Mouse (Mus musculus) forebrain, embryonic 11.5 days (tissue): ENCODE measurements around the gene Bri3. TPM values are rescaled to one million over a fixed set of nuclear protein-coding genes. Genes with fewer than 3 reads are reported as not detected.
"Not testable (repeated sequence)": the region's sequence is repeated elsewhere in the genome, so short reads cannot be mapped to it uniquely, and the experiment has no call there.

ENCODE experiments used
- ATAC-seq: fragments of 200-750 bp; cut with Nextera tagmentation; replicated peaks from 2 replicates; pipeline ENCODE4 v1.8.0; 2017; ENCODE audit warnings: moderate TSS enrichment; ENCODE audit not compliant: low FRiP score
- DNase-seq: peaks from one replicate; pipeline ENCODE4 v3.0.0-alpha.2; 2017; ENCODE audit warnings: low spot score
- H3K27ac ChIP-seq: fragments of 300-500 bp; sonication (generic); 2 replicates; pipeline ENCODE4 v1.5.1; 2014; ENCODE audit warnings: low read depth, low read length
- H3K27me3 ChIP-seq: fragments of 300-500 bp; sonication (generic); 2 replicates; pipeline ENCODE4 v1.6.1; 2014; ENCODE audit warnings: mild to moderate bottlenecking, low read length, mixed read lengths; ENCODE audit not compliant: control insufficient read depth, insufficient read depth
- H3K36me3 ChIP-seq: fragments of 300-500 bp; sonication (generic); 2 replicates; pipeline ENCODE4 v1.6.1; 2014; ENCODE audit warnings: mild to moderate bottlenecking, low read length, moderate library complexity, mixed read lengths; ENCODE audit not compliant: control insufficient read depth, insufficient read depth
- H3K4me1 ChIP-seq: fragments of 300-500 bp; sonication (generic); replicated peaks from 2 replicates; pipeline ENCODE4 v1.6.1; 2014; ENCODE audit warnings: low read length, mixed read lengths; ENCODE audit not compliant: control insufficient read depth, insufficient read depth
- H3K4me2 ChIP-seq: fragments of 300-500 bp; sonication (generic); 2 replicates; pipeline ENCODE4 v1.6.1; 2014; ENCODE audit warnings: low read depth, mild to moderate bottlenecking, low read length, moderate library complexity, mixed read lengths; ENCODE audit not compliant: severe bottlenecking
- H3K4me3 ChIP-seq: fragments of 300-500 bp; sonication (generic); 2 replicates; pipeline ENCODE4 v1.5.1; 2014; ENCODE audit warnings: low read depth, low read length
- H3K9ac ChIP-seq: fragments of 300-500 bp; sonication (generic); 2 replicates; pipeline ENCODE4 v1.6.1; 2014; ENCODE audit warnings: low read length
- H3K9me3 ChIP-seq: fragments of 300-500 bp; sonication (generic); 2 replicates; pipeline ENCODE4 v1.6.1; 2016; ENCODE audit warnings: low read length, mixed read lengths; ENCODE audit not compliant: control insufficient read depth
- whole genome bisulfite sequencing: fragments of 180-500 bp; shearing (Covaris S2); extraction: QIAGEN DNeasy Blood & Tissue Kit; methylation state at CpG from one replicate; pipeline ENCODE4 v1.1.7; 2014; 5-methylcytosine and 5-hydroxymethylcytosine counted together
- polyA plus RNA-seq: library from polyadenylated mRNA; unstranded; fragments of >200 nt; fragmentation: Nextera tagmentation; extraction: Ambion mirVana; gene quantifications from 2 replicates; pipeline ENCODE4 v1.2.1, GENCODE M21; 2014

Gene Bri3
- polyA plus RNA-seq, 1 experiment from 2014 or later, result 136 TPM

GRCm38 (mm10) chr5:144357551-144357880, 113.3 kb downstream of the Bri3 start:
- WGBS, result 0% methylated on average over 27 of the region's 27 CpGs
- DNase-seq (no peak), ATAC-seq (no peak)
- Histone ChIP-seq H3K4me3 (peak overlapping the region; percentile 47), H3K9ac (peak overlapping the region; percentile 37), H3K27ac (no peak overlapping the region), H3K36me3 (no peaks in the 10 kb centered on the region), H3K27me3 (peaks cover 8% of the 10 kb centered on the region), H3K4me1 (no peaks in the 10 kb centered on the region; the same call in 1 of the 2 replicates), H3K4me2 (peak overlapping the region; percentile 86), H3K9me3 (no peaks in the 10 kb centered on the region)

- H3K27ac ChIP-seq, result no peak within 1 kb of the TSS
- 0% methylated on average over 59 of the region's 60 CpGs for WGBS
- H3K9ac ChIP-seq, result peak within 1 kb of the TSS; percentile 37
- peak within 1 kb of the TSS; percentile 86 for H3K4me2 ChIP-seq
- DNase-seq (peak; percentile 94), ATAC-seq (peak; percentile 96)
- peak within 1 kb of the TSS; percentile 47 for H3K4me3 ChIP-seq
- no peaks in the 10 kb centered on the region for H3K9me3 ChIP-seq
- no peaks in the 10 kb centered on the region; the same call in 1 of the 2 replicates for H3K4me1 ChIP-seq
- peaks cover 8% of the 10 kb centered on the region for H3K27me3 ChIP-seq
- no peaks in the 10 kb centered on the region for H3K36me3 ChIP-seq
Observed at GRCm38 (mm10) chr5:144357881-144358591, 113.8 kb downstream of the Bri3 start, which contains the start of gene Baiap2l1. Baiap2l1 (minus strand) TSS chr5:144358112.

- ATAC-seq (no peak), DNase-seq (no peak)
- H3K36me3 ChIP-seq, result no peaks in the 10 kb centered on the region
- no peaks in the 10 kb centered on the region for H3K9me3 ChIP-seq
- no peak overlapping the region for H3K27ac ChIP-seq
- peak overlapping the region; percentile 47 for H3K4me3 ChIP-seq
- WGBS, result 5% methylated on average over 10 of the region's 10 CpGs
- peaks cover 8% of the 10 kb centered on the region for H3K27me3 ChIP-seq
- no peak overlapping the region for H3K9ac ChIP-seq
- no peaks in the 10 kb centered on the region; the same call in 1 of the 2 replicates for H3K4me1 ChIP-seq
- peak overlapping the region; percentile 86 for H3K4me2 ChIP-seq
Observed at GRCm38 (mm10) chr5:144358592-144358917, 114.3 kb downstream of the Bri3 start.

- Histone ChIP-seq H3K27me3 (peaks cover 8% of the 10 kb centered on the region), H3K9me3 (no peaks in the 10 kb centered on the region), H3K4me1 (no peaks in the 10 kb centered on the region; the same call in 1 of the 2 replicates), H3K4me2 (no peak overlapping the region), H3K27ac (no peak overlapping the region), H3K36me3 (no peaks in the 10 kb centered on the region), H3K9ac (no peak overlapping the region), H3K4me3 (no peak overlapping the region)
- ATAC-seq (no peak), DNase-seq (no peak)
- WGBS, result 86% methylated on average over 6 of the region's 6 CpGs
Observed at GRCm38 (mm10) chr5:144359886-144360285, 115.6 kb downstream of the Bri3 start.

GRCm38 (mm10) chr5:144360346-144360745, 116.1 kb downstream of the Bri3 start:
- Histone ChIP-seq H3K27me3 (peaks cover 8% of the 10 kb centered on the region), H3K9me3 (no peaks in the 10 kb centered on the region), H3K36me3 (no peaks in the 10 kb centered on the region), H3K4me2 (no peak overlapping the region), H3K4me3 (no peak overlapping the region), H3K27ac (no peak overlapping the region), H3K9ac (no peak overlapping the region), H3K4me1 (no peaks in the 10 kb centered on the region; the same call in 1 of the 2 replicates)
- ATAC-seq (no peak), DNase-seq (no peak)
- WGBS, result 73% methylated on average over 6 of the region's 6 CpGs

GRCm38 (mm10) chr5:144364680-144365357, 120.6 kb downstream of the Bri3 start:
- no peak overlapping the region for H3K27ac ChIP-seq
- H3K36me3 ChIP-seq, result no peaks in the 10 kb centered on the region
- H3K4me3 ChIP-seq, result no peak overlapping the region
- no peaks in the 10 kb centered on the region for H3K27me3 ChIP-seq
- ATAC-seq, result no peak
- no peaks in the 10 kb centered on the region for H3K9me3 ChIP-seq
- H3K4me2 ChIP-seq, result no peak overlapping the region
- WGBS, result 94% methylated on average over 11 of the region's 11 CpGs
- no peak for DNase-seq
- H3K4me1 ChIP-seq, result no peaks in the 10 kb centered on the region
- H3K9ac ChIP-seq, result no peak overlapping the region

GRCm38 (mm10) chr5:144366551-144366950, 122.3 kb downstream of the Bri3 start:
- not testable (repeated sequence) for H3K9me3 ChIP-seq, DNase-seq, H3K27me3 ChIP-seq, H3K4me2 ChIP-seq, H3K27ac ChIP-seq, H3K4me1 ChIP-seq, H3K36me3 ChIP-seq, ATAC-seq, H3K9ac ChIP-seq, H3K4me3 ChIP-seq
- 80% methylated on average over 6 of the region's 6 CpGs for WGBS

GRCm38 (mm10) chr5:144368661-144369205, 124.5 kb downstream of the Bri3 start:
- Histone ChIP-seq H3K27ac (no peak overlapping the region), H3K4me1 (no peaks in the 10 kb centered on the region), H3K36me3 (no peaks in the 10 kb centered on the region), H3K4me2 (no peak overlapping the region), H3K4me3 (no peak overlapping the region), H3K27me3 (no peaks in the 10 kb centered on the region), H3K9me3 (no peaks in the 10 kb centered on the region), H3K9ac (no peak overlapping the region)
- ATAC-seq (no peak), DNase-seq (no peak)
- 93% methylated on average over 9 of the region's 9 CpGs for WGBS
